Mouse (Mus musculus): ENCODE results near the gene Pitx2. TPM values are rescaled to one million over a fixed set of nuclear protein-coding genes. Genes with fewer than 3 reads are reported as not detected.

The Pitx2 gene
- polyA plus RNA-seq, 1 experiment from 2014 or later, result 28.1 TPM

DNA sequence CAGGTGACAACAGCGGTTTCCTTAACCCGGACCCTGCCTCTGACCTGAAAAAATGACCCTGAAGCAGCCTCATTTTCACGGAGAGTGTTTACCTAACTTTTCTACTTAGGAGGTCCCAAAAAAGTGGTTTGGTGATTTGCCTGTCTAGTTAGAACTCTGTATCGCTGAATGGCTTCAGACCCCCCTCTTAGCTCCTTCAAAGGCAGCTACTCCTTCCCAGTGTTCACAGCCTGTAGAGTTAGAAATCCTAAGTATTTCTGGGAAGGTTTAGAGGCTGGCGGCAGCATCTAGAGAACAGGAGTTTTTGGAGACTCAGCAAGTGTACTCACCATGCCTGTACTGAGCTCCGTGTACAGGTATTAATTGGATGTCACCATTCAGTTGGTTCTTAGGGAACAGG is 27.0 kb downstream of the Pitx2 start:
- Histone ChIP-seq H3K4me1 (ENCODE audit: control insufficient read depth, insufficient read depth, low read length) (no peaks in the 10 kb centered on the region), H3K4me2 (ENCODE audit: low read depth, low read length) (no peak overlapping the region), H3K27ac (ENCODE audit: low read length) (no peak overlapping the region), H3K27me3 (replicated peaks; ENCODE audit: control insufficient read depth, insufficient read depth, low read length) (peaks cover 26% of the 10 kb centered on the region), H3K36me3 (ENCODE audit: control insufficient read depth, insufficient read depth, low read length) (no peaks in the 10 kb centered on the region), H3K9me3 (ENCODE audit: control insufficient read depth, low read length) (no peaks in the 10 kb centered on the region), H3K9ac (ENCODE audit: low read depth, low read length) (no peak overlapping the region), H3K4me3 (ENCODE audit: low read length) (no peak overlapping the region)
- ATAC-seq, result no peak
- 15% methylated on average over 6 of the region's 6 CpGs for WGBS

DNA sequence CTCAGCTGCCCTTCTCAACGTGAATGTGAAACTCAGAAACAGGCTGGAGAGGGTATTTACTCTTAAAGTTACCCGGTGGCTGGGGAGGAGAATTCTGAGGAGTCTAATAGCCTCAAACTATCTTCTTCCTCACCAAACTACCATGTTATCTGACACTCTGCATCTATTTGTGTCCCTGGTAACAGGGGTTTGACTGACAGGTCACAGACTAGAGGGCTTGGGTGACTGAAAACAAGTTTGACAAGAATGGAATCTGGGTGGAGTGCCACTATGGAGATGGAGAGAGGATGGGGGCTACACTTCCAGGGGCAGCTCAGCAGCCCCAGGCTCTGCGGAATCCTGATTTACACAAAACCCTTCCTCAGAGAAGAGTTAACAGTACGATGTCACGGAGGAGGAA is 27.7 kb downstream of the Pitx2 start:
- no peak for ATAC-seq
- no peak overlapping the region for H3K9ac ChIP-seq (ENCODE audit: low read depth, low read length)
- H3K4me1 ChIP-seq (ENCODE audit: control insufficient read depth, insufficient read depth, low read length), result no peaks in the 10 kb centered on the region
- H3K27me3 ChIP-seq (replicated peaks; ENCODE audit: control insufficient read depth, insufficient read depth, low read length), result peaks cover 26% of the 10 kb centered on the region
- no peak overlapping the region for H3K4me3 ChIP-seq (ENCODE audit: low read length)
- H3K36me3 ChIP-seq (ENCODE audit: control insufficient read depth, insufficient read depth, low read length), result no peaks in the 10 kb centered on the region
- H3K27ac ChIP-seq (ENCODE audit: low read length), result no peak overlapping the region
- peak overlapping the region; percentile 3; the same call in 1 of the 2 replicates for H3K4me2 ChIP-seq (ENCODE audit: low read depth, low read length)
- WGBS, result 11% methylated on average over 5 of the region's 5 CpGs
- H3K9me3 ChIP-seq (ENCODE audit: control insufficient read depth, low read length), result no peaks in the 10 kb centered on the region

DNA sequence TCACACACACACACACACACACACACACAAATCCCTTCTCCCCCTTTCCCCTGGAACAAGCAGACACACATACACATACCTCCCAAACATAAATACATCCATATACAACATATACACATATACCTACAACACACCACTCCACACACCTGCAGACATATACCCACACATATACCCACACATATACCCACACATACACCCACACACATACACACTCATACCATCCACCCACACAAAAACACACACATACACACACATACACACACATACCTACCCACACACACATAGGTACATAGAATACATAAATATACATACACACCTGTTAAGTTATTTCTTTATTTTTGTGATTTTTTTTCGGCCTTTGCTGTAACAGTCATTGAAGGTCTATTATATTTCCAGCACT is 38.3 kb downstream of the Pitx2 start:
- H3K27ac ChIP-seq (ENCODE audit: low read length), result no peak overlapping the region
- H3K9me3 ChIP-seq (ENCODE audit: control insufficient read depth, low read length), result no peaks in the 10 kb centered on the region
- H3K4me3 ChIP-seq (ENCODE audit: low read length), result no peak overlapping the region
- no peaks in the 10 kb centered on the region for H3K27me3 ChIP-seq (replicated peaks; ENCODE audit: control insufficient read depth, insufficient read depth, low read length)
- H3K4me1 ChIP-seq (ENCODE audit: control insufficient read depth, insufficient read depth, low read length), result no peaks in the 10 kb centered on the region
- H3K4me2 ChIP-seq (ENCODE audit: low read depth, low read length), result no peak overlapping the region
- no peak overlapping the region for H3K9ac ChIP-seq (ENCODE audit: low read depth, low read length)
- no peak for ATAC-seq
- H3K36me3 ChIP-seq (ENCODE audit: control insufficient read depth, insufficient read depth, low read length), result no peaks in the 10 kb centered on the region
- whole genome bisulfite sequencing, result 92% methylated on average over 1 of the region's 1 CpGs

DNA sequence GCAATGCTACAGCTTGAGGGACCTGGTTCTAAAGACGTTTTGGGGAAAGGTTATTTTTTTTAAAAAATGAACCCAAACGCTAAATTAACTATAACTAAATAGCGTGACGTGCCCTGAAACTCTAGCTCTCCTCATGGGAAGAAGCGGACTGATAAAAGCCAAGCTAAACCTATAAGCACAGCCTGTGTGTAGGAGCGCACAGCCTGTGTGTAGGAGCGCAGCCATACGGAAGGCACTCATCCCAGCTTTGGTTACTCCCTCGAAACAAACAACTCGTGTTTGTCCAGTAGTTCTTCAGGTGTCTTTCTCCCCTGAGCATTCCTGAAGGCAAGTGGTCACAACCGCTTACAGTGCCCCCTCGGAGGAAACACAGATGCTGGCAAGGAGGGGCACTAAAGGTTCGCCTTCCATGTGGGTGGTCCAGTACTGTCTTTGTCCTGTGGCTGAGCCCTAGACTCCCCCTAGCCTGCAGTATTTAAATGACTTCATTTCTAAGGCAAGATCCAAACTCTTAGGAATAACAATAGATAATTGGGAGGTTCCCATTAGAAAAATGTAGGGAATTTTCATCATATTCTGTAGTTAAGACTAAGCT is 39.1 kb downstream of the Pitx2 start:
- H3K9me3 ChIP-seq (ENCODE audit: control insufficient read depth, low read length), result no peaks in the 10 kb centered on the region
- H3K4me2 ChIP-seq (ENCODE audit: low read depth, low read length), result no peak overlapping the region
- H3K4me1 ChIP-seq (ENCODE audit: control insufficient read depth, insufficient read depth, low read length), result no peaks in the 10 kb centered on the region
- H3K36me3 ChIP-seq (ENCODE audit: control insufficient read depth, insufficient read depth, low read length), result no peaks in the 10 kb centered on the region
- H3K4me3 ChIP-seq (ENCODE audit: low read length), result no peak overlapping the region
- no peak overlapping the region for H3K9ac ChIP-seq (ENCODE audit: low read depth, low read length)
- 40% methylated on average over 13 of the region's 13 CpGs for WGBS
- no peak overlapping the region for H3K27ac ChIP-seq (ENCODE audit: low read length)
- no peaks in the 10 kb centered on the region for H3K27me3 ChIP-seq (replicated peaks; ENCODE audit: control insufficient read depth, insufficient read depth, low read length)
- ATAC-seq, result no peak

DNA sequence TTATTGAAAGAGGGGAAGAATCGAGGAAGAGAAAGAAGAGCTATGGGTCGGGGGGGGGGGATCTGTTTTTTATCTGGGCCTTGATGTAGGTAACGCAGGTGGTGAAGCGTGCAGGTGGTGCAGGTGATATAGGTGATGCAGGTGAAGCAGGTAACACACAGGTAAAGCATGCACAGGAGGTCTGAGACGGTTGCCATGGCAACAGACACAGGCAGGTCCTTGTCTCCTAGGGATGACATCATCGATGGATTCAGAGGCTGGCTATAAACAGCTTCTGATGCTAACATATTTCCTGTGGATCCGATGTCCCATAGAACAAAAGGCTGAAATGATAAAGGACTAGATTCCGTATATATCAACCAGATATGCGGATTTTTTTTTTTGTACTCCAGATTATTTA is 51.3 kb downstream of the Pitx2 start:
- Histone ChIP-seq H3K36me3 (ENCODE audit: control insufficient read depth, insufficient read depth, low read length) (no peaks in the 10 kb centered on the region), H3K9me3 (ENCODE audit: control insufficient read depth, low read length) (no peaks in the 10 kb centered on the region), H3K9ac (ENCODE audit: low read depth, low read length) (no peak overlapping the region), H3K27me3 (replicated peaks; ENCODE audit: control insufficient read depth, insufficient read depth, low read length) (no peaks in the 10 kb centered on the region), H3K4me2 (ENCODE audit: low read depth, low read length) (no peak overlapping the region), H3K4me1 (ENCODE audit: control insufficient read depth, insufficient read depth, low read length) (no peaks in the 10 kb centered on the region), H3K4me3 (ENCODE audit: low read length) (no peak overlapping the region), H3K27ac (ENCODE audit: low read length) (no peak overlapping the region)
- WGBS, result 80% methylated on average over 9 of the region's 9 CpGs
- ATAC-seq, result no peak

DNA sequence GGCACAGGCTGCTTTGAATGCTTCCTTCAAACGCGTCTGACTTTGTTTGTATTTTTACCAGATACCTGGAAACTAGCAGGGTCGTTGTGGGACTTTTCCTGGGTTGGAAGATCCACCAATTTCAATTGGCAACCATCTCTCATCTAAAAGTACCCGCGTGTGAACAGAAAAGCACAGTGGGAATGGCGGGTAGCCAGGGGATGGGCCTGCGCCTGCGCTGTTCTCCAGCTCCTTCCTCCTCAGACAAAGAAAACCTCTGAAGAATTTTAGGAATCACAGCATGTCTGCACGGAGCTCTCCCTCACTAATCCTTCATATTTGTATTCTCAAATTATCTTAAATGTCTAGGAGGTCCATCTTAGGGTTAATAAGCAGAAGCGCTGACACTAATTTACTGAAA is 54.6 kb downstream of the Pitx2 start:
- WGBS, result 50% methylated on average over 10 of the region's 10 CpGs
- H3K27ac ChIP-seq (ENCODE audit: low read length), result no peak overlapping the region
- ATAC-seq, result no peak
- no peaks in the 10 kb centered on the region for H3K4me1 ChIP-seq (ENCODE audit: control insufficient read depth, insufficient read depth, low read length)
- no peaks in the 10 kb centered on the region for H3K36me3 ChIP-seq (ENCODE audit: control insufficient read depth, insufficient read depth, low read length)
- H3K4me3 ChIP-seq (ENCODE audit: low read length), result no peak overlapping the region
- no peaks in the 10 kb centered on the region for H3K9me3 ChIP-seq (ENCODE audit: control insufficient read depth, low read length)
- no peak overlapping the region for H3K9ac ChIP-seq (ENCODE audit: low read depth, low read length)
- H3K27me3 ChIP-seq (replicated peaks; ENCODE audit: control insufficient read depth, insufficient read depth, low read length), result no peaks in the 10 kb centered on the region
- no peak overlapping the region for H3K4me2 ChIP-seq (ENCODE audit: low read depth, low read length)

DNA sequence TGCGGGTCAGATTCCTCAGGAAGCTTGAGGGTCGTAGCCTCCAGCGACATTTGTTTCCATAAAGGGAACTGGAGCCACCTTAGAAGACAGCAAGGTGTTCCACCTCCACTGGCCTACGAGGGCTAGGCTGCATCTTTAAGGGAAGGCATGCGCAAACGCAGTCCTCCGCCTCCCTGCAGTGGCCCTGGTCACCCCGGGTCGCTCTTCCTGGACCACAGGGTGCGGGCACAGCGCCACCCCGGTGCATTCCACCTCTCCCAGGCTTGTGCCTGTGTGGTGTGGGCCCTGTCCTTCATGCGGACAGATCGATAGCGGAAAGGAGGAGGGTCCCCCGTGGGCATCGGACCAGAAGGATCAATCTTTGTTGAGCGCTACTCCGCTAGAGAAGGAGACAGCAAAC is 56.6 kb downstream of the Pitx2 start:
- Histone ChIP-seq H3K9me3 (ENCODE audit: control insufficient read depth, low read length) (no peaks in the 10 kb centered on the region), H3K4me3 (ENCODE audit: low read length) (peak overlapping the region; percentile 32), H3K36me3 (ENCODE audit: control insufficient read depth, insufficient read depth, low read length) (no peaks in the 10 kb centered on the region), H3K27me3 (replicated peaks; ENCODE audit: control insufficient read depth, insufficient read depth, low read length) (no peaks in the 10 kb centered on the region), H3K27ac (ENCODE audit: low read length) (no peak overlapping the region), H3K4me2 (ENCODE audit: low read depth, low read length) (peak overlapping the region; percentile 43), H3K4me1 (ENCODE audit: control insufficient read depth, insufficient read depth, low read length) (no peaks in the 10 kb centered on the region), H3K9ac (ENCODE audit: low read depth, low read length) (no peak overlapping the region; the same call in 1 of the 2 replicates)
- ATAC-seq, result 0 out of 2 replicates have a peak, but pooled peaks have one; percentile 40
- 60% methylated on average over 19 of the region's 19 CpGs for WGBS

DNA sequence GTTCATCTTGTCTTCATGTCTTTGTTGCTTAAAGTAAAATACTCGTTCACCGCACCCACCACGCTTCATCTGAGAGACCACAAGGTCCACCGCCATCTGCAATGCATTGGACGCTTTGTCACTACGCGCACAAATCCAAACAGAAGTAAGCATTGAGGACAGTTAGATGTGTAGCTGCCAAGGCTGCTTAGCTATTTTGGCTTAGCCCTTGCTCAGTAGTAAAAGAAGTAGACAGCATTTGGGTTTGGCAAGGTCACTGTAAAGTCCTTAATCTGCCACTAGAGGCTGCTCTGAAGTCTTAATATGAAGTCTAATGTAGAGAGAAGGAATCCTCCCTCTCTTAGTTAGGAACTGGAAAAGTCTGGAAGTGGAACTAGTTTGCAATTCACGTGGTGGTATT is 57.1 kb downstream of the Pitx2 start:
- H3K4me2 ChIP-seq (ENCODE audit: low read depth, low read length), result peak overlapping the region; percentile 43
- H3K36me3 ChIP-seq (ENCODE audit: control insufficient read depth, insufficient read depth, low read length), result no peaks in the 10 kb centered on the region
- peak overlapping the region; percentile 32; the same call in 1 of the 2 replicates for H3K4me3 ChIP-seq (ENCODE audit: low read length)
- no peaks in the 10 kb centered on the region for H3K4me1 ChIP-seq (ENCODE audit: control insufficient read depth, insufficient read depth, low read length)
- WGBS, result 58% methylated on average over 8 of the region's 8 CpGs
- H3K9me3 ChIP-seq (ENCODE audit: control insufficient read depth, low read length), result no peaks in the 10 kb centered on the region
- no peaks in the 10 kb centered on the region for H3K27me3 ChIP-seq (replicated peaks; ENCODE audit: control insufficient read depth, insufficient read depth, low read length)
- H3K27ac ChIP-seq (ENCODE audit: low read length), result no peak overlapping the region
- 0 out of 2 replicates have a peak, but pooled peaks have one; percentile 52 for ATAC-seq
- H3K9ac ChIP-seq (ENCODE audit: low read depth, low read length), result no peak overlapping the region

DNA sequence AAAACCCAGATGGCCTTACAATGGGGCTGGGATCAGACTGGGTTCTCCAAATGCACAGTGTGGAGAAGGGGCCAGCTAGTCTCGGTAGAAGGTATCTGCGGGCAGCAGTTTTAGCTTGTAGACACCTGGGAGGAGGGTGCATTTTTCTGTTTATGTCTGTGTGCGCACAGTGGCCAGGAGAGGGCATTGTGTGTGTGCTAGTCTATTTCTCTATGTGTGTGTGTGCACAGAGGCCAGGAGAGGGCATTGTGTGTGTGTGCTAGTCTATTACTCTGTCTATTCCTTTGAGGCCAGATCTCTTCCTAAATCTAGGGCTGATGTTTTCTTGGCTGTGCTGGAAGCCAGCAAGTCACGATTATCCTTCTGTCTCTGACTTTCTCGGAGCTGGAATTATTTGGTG is 58.8 kb downstream of the Pitx2 start:
- no peak for ATAC-seq
- Histone ChIP-seq H3K27me3 (replicated peaks; ENCODE audit: control insufficient read depth, insufficient read depth, low read length) (no peaks in the 10 kb centered on the region), H3K36me3 (ENCODE audit: control insufficient read depth, insufficient read depth, low read length) (no peaks in the 10 kb centered on the region), H3K27ac (ENCODE audit: low read length) (no peak overlapping the region), H3K4me2 (ENCODE audit: low read depth, low read length) (no peak overlapping the region), H3K9ac (ENCODE audit: low read depth, low read length) (no peak overlapping the region), H3K4me1 (ENCODE audit: control insufficient read depth, insufficient read depth, low read length) (no peaks in the 10 kb centered on the region), H3K9me3 (ENCODE audit: control insufficient read depth, low read length) (no peaks in the 10 kb centered on the region), H3K4me3 (ENCODE audit: low read length) (no peak overlapping the region)
- WGBS, result 73% methylated on average over 5 of the region's 5 CpGs

Data from intestine, embryonic 16.5 days (tissue).